Mouse (Mus musculus): ENCODE data around the gene Cgnl1.

Cgnl1 gene

DNA sequence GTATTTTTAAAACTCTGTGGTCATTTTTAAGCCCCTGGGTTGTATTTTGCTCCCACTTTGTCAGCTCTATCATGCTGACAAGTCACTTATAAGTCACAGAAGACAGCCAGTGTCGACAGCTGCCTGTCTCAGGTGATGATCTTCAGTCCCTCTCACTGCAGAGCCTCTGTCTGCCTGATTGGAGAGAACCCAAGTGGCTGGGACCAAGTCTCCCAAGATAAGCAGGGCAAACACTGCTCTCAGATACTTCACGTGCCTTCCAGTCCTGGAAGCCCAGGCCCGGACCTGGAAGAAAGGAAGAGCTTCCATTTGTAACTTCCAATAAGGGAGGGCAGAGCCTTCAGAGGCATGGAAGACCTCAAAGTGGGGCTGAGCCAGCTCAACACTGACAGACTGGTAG, 49.0 kb downstream of the Cgnl1 start:
- DNase-seq (ENCODE audit: extremely low read depth, low read depth): no peak

DNA sequence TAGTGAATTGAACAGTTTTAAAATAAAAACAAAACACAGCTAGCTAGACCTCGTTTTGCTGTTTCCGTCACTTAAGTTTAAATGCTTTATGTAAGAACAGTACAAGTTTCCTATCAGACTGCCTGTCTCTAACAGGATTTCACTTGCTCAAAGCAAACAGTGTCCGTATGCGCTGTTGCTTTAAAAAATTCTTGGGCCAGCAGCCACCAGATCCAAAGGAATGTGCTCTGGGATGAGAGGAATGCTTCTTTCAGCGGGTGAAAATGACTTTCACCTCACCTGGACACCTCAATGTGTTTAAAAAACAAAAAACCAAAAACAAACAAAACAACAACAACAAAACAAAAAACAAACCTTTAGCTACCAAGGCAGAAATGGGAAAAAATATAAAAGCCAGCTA, 54.4 kb downstream of the Cgnl1 start:
- no peak for DNase-seq (ENCODE audit: extremely low read depth, low read depth)

DNA sequence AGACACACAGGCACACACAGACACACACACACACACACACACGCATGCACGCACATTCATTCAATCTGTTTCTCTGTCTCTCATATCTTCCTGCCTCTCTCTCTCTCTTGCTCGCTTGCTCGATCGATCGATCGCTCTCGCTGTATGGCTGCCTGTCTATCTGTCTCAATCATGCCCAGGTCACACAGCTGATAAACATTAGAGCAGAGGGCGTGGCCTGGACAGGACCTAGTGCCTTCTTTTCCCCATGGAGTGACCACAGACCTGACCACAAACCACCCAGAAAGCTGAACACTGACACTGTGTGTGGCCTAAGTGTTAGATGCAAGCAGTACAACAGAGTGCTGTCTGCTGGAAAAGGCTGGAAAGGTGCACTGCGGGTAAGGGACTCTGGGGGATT, 60.6 kb downstream of the Cgnl1 start:
- DNase-seq (ENCODE audit: extremely low read depth, low read depth): no peak

DNA sequence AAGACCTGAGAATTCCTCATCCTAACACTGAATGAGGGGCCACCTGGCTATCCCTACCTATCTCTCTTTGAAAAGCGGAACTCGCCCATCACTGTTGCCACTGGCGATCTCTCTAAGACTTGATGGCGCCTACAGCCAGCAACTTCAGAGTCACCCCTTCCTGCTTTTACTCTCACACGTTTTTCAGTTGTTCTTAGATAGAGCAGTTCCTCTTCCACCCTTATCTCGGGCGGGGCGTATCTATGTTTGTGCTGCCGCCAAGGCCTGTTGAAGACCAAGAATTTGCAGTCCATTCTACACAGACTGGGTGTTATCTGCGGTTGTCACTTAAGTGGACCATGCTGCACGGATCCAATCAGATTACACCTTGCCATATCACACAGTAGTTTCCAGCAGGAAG, 62.2 kb downstream of the Cgnl1 start:
- peak; percentile 92 for DNase-seq (ENCODE audit: extremely low read depth, low read depth)

DNA sequence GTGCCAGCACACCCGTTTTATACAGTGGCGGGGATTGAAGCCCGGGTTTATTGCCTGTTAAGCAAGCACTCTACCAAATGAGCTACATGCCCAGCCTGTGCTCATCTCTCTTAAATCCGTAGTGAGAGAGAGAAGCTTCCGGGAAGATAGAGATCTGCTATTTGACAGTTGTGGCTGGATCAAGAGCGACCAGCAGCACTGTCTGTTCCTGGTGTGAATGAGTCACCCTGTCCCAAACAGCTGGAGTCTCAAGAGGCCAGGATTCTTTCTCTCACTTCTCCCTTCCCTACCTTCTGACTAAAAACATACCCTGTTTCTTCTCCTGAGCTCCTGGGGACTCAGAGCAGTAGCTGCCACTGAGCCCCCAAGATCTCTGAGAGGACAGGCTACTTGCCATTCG, 63.4 kb downstream of the Cgnl1 start:
- DNase-seq (ENCODE audit: extremely low read depth, low read depth): peak; percentile 33

DNA sequence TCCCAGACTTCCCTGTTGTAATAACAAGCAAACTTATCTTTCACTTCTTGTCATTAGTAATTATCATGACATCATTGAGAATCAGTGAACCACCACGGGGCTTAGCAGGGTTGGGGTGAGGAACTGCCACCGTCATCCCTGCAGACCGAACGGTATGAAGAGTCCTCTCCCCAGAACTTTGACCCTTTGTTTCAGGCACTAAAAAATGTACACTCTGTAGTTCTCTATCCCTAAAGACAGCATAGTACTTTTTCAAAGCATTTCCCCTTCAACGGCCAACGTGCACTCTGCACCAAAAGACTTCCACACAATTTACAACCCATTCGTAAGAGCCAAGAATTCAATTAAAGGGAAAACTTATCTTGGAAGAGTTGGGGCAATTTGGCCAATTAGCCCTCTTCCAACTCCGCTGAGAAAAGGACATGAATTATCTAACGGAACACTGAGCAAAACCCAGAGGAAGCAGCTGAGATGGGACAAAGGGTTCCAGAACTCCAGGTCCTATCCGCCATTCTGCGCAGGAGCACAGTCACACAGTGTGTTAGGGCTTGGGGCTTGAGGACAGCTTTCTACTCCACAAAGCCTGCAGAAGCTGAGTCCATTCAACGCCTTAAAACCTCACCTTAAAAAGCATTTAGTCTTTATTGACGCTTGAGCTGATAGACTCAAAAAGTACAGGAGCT, 66.9 kb downstream of the Cgnl1 start:
- DNase-seq (ENCODE audit: extremely low read depth, low read depth): no peak

DNA sequence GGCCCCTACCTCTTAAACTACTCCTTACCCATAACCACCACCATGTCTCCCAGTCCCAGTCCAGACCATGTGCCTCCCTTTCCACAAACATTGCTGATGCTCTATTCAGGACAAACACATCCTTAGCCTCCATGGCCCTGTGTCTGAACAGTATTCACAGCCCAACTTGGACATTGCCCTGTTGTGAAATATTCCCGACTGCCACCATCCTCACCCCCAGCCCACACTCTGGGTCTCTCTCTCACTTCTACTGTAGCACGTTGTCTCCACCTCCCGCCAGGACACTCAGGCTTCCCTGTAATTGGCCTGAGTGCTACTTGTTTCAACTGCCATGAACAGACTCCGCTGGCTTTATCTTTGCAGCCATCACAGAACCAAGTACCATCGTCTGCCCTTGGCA, 72.3 kb downstream of the Cgnl1 start:
- no peak for DNase-seq (ENCODE audit: extremely low read depth, low read depth)

DNA sequence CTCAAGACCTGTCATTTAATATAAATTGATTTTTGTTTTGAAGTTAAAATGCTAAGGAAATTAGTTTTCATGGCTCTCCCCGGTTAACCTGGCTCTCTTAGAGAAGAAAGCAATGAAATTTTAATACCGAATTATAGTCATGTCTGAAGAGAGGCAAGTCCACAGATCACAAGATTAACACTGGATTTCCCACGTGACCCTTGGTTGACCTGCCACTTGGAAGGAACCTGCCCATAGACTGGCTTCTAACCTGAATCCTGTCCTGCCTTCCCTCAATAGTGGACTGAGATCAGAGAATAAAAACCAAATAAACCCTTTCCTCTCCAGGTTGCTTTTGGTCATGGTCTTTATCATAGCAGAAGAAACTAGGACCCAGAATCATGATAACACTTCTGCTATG, 73.3 kb downstream of the Cgnl1 start:
- DNase-seq (ENCODE audit: extremely low read depth, low read depth): no peak

DNA sequence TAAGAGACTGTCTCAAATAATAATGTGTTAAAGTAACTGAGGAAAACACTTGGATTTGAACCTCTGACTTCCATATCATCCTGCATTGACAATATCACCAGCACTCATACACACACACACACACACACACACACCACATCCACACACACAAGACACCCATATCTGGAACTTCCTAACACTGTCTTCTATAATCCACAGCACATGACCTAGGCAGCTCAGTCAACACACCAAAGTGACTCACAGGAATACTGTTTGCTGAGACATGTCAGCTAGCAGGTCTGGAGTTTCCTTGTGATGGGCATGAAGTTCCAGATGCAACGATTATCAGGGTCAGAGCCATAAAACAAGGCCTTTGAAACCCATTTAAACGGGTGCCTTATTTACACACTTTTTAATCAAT, 74.2 kb downstream of the Cgnl1 start:
- DNase-seq (ENCODE audit: extremely low read depth, low read depth): no peak

DNA sequence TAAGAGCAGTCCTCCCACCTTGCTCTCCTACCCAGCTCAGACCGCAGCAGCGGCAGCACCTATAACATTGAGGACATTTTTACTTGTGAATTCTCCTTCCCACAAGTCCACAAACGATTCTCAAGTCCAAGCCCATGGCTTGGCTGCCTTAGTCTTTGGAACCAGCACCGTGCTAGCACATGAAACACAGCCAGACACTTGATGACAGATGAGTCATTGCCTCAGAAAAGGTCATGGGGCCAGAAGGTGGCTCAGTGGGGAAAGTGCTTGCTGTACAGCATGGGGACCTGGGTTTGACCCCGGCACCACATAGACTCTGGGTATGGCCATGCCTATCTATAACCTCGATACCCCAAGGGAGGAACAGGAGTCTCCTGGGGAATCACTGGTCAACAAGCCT, 74.6 kb downstream of the Cgnl1 start:
- no peak for DNase-seq (ENCODE audit: extremely low read depth, low read depth)

DNA sequence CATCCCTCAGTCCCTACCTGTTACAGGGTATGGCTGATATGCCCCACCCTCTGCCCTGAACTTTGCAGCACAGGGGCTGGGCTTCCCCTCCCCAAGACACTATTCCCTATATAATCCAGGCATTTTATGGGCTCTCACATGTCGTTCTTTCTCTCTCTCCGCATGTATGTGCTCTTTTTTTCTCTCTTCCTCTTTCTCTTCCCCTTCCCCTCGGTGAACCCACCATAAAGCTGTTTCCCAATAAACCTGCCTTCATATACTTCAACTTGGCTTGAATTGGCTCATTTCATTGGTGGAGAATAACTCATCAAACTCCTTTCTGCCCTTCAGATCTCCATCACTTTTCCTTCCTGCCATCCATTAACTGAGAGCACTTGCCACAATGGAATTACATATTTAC, 76.3 kb downstream of the Cgnl1 start:
- no peak for DNase-seq (ENCODE audit: extremely low read depth, low read depth)

DNA sequence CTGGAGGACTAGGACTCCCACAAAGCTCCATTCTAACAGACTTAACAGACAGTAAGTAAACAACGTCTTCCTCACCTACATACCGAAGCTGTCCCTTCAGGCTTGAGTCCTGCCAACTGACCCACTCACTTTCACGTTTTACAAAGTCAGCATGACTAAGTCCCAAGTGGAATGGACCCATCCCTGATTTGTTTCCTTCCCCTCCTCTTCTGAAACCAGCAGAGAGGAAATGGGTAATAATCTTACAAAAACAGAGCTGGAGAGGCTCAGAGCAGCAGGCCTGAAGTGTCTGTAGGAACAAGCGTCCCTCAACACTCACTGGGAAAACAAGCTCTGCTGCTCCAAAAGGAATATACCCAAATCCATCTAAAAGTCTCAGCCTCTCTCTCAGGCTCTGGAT, 77.2 kb downstream of the Cgnl1 start:
- DNase-seq (ENCODE audit: extremely low read depth, low read depth): no peak

DNA sequence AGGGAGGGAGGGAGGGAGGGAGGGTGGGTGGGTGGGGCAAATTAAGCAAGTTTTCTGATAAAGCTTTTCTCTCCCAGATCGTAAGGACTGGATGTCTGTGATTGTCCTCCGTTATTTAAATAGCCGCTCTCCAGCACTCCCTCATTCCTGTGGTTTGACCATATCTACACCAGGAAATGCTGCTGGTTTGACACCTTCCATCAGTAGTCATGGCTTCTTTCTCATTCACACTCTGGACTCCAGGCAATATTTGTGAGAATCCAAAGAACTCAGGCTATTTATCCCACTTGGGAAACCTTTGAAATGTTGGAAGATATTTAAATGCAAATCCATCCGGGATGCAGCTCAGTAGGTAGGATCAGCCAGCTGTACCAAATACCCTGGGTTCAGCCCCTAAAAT, 77.6 kb downstream of the Cgnl1 start:
- no peak for DNase-seq (ENCODE audit: extremely low read depth, low read depth)

DNA sequence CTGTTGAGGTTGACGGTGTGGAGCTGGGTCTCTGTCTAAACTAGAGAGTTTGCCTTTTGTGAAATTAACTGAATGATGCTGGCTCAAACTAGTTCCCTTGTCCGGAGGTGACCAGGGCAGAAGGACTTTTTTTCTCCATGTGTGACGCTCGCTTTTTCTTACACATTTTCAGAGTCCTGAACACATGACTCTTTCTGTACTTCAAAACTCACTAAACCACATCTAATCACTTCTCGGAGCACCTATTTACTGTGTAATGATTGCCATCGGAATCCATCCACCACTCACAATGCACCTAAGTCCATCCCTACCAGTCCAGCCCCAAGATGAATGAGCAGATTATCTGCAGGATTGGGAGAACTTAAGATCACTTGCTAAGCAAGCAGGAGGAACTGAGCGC, 79.2 kb downstream of the Cgnl1 start:
- no peak for DNase-seq (ENCODE audit: extremely low read depth, low read depth)

DNA sequence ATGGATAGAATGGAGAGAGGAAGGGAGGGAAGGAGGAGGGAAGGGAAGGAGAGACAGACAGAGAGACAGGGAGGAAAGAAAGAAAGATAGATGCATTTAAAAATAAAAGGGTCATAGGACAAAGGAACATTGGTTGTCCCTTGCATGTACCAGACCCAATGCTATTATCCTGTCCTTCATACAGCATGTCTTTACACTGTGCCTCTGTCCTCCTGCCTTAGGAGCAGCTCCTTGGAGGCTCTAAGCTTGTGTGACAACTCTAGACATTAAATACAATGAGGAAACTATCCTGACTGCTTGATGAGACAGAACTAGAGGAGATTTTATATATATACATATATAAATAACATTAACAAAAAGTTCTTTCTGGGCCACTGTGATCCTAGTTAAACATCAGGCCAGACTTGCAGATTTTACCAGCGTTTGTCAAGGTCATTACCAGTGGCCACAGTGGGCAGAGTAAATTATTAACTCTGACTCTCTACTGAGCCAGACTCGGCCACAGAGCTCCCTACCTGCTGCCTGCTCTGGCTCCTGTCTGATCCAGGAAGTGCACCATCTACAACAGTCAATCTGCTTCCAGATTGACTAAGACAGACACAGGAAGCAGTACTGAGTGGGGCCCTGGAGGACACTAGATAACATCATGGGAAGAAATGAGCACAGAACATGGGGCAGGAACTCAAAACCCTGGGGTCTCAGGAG, 81.9 kb downstream of the Cgnl1 start:
- no peak for DNase-seq (ENCODE audit: extremely low read depth, low read depth)

DNA sequence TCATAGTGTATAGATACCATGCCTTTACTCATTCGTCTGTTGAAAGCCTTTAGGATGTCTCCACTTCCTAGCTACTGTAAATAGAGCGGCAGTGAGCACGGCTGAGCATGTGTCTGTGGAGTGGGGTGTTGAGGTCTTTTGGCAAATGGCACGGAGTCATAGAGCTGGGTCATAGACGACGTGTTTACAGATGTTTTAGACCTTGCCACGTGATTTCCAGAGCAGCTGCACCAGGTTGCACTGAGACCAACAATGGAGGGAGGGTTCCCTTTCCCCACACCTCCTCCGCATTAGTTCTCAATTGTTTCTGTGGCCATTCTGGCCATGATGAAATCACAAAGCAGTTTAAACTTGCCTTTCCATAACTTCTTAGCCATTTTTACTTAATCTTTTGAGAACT, 84.9 kb downstream of the Cgnl1 start:
- no peak for DNase-seq (ENCODE audit: extremely low read depth, low read depth)

DNA sequence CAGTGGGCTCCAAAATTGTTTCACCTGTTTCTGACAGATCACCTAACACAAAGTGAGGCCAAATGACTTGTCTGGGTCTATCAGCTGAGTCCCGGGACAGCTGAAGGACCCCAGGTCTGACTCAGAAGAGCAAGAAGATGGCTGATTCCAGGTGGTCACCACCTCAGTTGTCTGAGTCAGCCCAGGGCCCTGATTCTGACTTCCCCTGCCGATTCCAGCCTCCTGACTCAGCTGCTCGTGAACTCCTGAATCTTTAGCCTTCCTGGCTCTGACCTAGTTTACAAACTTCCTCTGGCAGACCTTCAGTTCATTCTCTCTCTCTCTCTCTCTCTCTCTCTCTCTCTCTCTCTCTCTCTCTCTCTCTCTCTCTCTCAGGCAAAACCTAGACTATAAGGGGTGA, 86.6 kb downstream of the Cgnl1 start:
- no peak for DNase-seq (ENCODE audit: extremely low read depth, low read depth)

DNA sequence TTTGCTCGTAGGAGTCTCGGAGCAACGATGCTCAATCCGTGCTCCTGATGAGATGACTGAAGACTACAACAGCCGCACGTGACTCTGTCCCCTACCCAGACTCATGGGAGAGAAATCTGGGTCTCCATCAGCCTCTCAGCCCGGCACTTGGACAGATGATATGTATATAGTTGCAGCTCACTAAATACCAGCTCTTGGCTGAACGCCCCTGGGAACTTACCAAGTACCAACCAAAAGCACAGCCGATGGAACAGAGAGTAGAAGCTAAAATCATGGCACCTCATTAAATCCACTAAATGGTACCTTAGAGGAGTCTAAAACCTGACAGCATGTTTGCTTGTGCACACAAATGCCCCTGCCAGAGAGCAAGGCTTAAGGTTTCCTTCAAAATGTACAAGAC, 91.0 kb downstream of the Cgnl1 start:
- DNase-seq (ENCODE audit: extremely low read depth, low read depth): no peak

DNA sequence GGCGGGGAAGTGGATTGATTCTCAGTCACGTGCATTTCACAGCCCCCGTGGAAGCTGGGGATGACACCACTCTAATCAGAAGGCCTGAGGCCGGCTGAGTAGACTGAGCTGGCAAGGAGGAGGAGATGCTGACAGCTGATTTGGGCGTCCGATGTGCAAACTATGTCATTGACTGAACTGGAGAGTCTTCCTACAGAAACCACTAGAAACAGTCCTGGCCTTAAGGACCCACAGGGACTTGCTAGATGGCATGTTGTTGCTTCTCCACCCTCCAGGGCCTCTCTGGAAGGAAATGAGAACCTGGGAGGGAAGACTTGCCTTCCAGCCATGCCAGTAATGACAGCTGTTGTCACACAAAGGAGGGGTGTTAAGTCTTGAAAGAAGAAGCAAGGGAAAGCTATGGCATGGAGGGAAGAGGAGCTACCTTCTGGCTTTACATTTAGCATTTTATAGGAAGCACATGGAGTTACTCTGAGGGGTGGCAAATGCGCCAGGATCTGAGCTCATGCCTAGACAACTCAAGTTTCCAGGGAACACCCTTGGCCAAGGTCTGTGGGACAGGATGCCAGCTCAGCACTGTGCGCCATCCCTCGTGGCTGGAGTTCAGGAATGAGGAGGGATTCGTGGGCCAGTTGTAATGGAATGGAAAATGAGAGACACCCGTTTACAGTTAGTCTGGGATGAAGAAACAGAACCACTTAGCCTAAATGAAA, 92.1 kb downstream of the Cgnl1 start:
- DNase-seq (ENCODE audit: extremely low read depth, low read depth): no peak

DNA sequence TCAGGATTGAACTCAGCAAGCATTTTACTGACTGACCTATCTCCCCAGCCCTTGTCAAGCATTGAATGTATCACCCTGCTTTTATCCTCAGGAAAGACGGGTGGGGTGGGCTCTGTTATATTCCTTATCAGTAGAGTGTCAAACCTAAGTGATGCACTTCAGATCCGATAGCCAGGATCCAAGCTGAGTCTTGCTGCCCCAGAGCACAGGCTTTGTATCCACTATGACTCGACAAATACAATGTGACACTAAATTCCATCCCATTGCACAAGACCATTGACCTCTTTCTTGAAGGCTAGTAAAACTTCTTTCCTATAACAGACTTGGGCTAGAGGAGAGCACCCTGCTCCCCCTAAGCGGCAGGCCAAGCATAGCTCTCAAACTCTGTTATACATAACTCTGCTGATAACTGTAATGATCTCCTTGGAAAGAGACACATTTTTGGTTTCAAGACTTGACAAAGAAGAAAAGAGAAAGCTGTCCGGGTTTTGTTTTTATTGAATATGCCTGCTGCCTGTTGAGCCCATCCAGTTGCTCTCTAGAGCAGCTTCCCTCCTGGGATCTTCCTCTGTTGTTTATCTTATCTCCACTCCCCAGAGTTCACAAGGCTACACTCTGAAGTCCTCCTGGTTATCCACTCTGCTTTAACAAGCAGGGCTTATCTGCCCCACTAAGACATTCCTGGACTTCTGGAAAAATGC, 94.3 kb downstream of the Cgnl1 start:
- peak; percentile 46 for DNase-seq (ENCODE audit: extremely low read depth, low read depth)

DNA sequence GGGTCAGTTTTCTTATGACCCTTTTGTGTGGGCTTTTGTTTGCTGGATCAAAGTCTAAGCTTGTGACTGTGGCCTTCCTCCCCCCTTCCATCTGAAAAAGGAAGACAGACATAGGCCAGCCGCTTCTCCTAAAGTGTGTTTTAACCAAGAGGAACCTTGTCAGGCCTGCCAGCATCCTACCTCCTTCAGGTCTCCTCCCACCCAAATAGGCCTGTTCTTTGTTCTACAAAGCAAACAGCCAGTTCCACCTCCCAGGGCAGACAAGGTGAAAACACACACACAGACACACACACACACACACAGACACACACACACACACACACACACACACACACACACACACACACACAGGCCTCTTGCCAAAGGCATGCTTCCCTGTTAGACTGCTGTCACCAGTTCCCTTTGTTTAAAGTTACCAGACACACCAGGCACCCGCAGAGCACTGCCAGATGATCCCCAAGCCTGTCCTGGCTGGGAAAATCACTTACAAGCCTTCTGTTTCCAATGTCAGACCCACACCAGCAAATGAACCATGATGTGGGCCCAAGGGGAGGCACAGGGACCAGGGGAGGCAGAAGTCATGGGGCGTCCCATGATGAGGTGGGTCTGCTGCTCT, 95.5 kb downstream of the Cgnl1 start:
- no peak for DNase-seq (ENCODE audit: extremely low read depth, low read depth)

DNA sequence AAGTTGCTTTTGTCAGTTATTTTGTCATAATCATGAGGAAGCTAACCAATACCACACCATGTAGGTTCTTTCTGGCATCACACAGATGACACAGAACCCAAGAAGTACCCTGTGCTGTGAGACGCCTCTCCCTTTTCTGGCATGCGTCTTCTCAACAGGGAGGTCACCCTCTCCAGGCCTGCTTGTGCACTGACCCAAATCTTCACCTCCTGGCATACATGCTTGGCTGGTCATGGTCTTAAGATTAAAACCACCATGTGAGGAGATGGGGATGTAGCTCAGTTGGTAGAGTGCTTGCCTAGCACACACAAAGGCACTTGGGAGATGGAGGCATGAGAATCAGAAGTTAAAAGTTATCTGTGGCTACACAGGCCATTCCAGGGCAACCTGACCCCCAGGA, 96.2 kb downstream of the Cgnl1 start:
- DNase-seq (ENCODE audit: extremely low read depth, low read depth): no peak
